ENCODE assay signal across 8 mouse cellular contexts in the genomic region with DNA sequence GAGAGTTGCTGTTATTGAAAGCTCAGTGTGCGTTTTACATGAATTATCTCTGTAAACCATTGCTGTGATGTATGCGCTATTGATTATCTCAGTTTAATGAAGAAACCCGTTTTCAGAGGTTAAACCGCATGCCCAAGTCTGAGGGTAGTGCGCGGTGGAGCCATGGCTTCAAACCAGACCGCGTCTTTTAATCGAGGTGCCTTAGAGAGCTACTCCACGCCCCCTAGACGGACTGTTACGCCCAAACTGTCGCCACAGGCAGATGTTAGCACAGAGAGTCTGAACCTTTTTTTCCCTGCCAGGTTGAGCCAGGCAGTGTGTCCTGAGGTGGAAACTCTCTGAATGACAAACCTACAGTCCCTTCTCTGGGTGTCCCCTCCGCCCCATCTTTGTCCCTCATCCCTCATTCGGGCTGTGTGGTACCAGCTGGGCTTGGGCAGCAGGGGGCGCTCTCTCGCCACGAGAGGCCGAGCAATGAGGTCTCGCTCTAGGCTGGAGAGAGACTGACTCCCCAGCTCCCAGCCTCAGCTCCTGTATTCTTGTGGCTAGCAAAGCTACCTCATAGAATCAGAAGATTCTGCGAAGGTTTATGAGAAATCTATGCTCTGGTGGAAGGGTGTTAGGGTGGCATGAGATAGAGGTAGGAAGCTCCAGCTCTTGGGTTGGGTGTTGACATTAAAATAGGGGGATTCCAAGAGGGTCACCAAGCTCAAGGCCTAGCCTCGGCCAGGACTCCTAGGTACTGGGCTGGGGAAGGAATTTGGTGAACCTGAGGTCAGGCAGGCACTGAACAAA. TPM values are rescaled to one million over a fixed set of nuclear protein-coding genes. Genes with fewer than 3 reads are reported as not detected.
DNase-seq lines count a peak whose midpoint lies in the region; ATAC-seq lines count a peak whose summit lies in the region.

No protein-coding gene starts in this region.

- 11% methylated on average over 22 of the region's 22 CpGs for WGBS in embryonic facial prominence, embryonic 14.5 days
- 17% methylated on average over 22 of the region's 22 CpGs for WGBS in limb, embryonic 13.5 days
- WGBS in midbrain, embryonic 16.5 days = 12% methylated on average over 22 of the region's 22 CpGs

- no peaks in the 10 kb centered on the region for H3K36me3 ChIP-seq in embryonic facial prominence, embryonic 14.5 days (ENCODE audit: control insufficient read depth, insufficient read depth, low read length)
- H3K36me3 ChIP-seq in limb, embryonic 13.5 days = no peaks in the 10 kb centered on the region
- no peaks in the 10 kb centered on the region for H3K36me3 ChIP-seq in midbrain, embryonic 16.5 days (ENCODE audit: control insufficient read depth, insufficient read depth, low read length)

- no peaks in the 10 kb centered on the region for H3K9me3 ChIP-seq in embryonic facial prominence, embryonic 14.5 days (ENCODE audit: control insufficient read depth, low read length)
- H3K9me3 ChIP-seq in limb, embryonic 13.5 days = no peaks in the 10 kb centered on the region
- H3K9me3 ChIP-seq in midbrain, embryonic 16.5 days (replicated peaks; ENCODE audit: control insufficient read depth, low read length, poor library complexity, severe bottlenecking) = no peaks in the 10 kb centered on the region

- H3K4me2 ChIP-seq in embryonic facial prominence, embryonic 14.5 days (ENCODE audit: low read depth, low read length) = peak overlapping the region; percentile 47
- peak overlapping the region; percentile 56 for H3K4me2 ChIP-seq in limb, embryonic 13.5 days (replicated peaks)
- peak overlapping the region; percentile 41 for H3K4me2 ChIP-seq in midbrain, embryonic 16.5 days (ENCODE audit: low read length)

- peak overlapping the region; percentile 19; the same call in 1 of the 2 replicates for H3K4me3 ChIP-seq in embryonic facial prominence, embryonic 14.5 days (ENCODE audit: low read depth, low read length)
- peak overlapping the region; percentile 22 for H3K4me3 ChIP-seq in limb, embryonic 13.5 days
- peak overlapping the region; percentile 12; the same call in 1 of the 2 replicates for H3K4me3 ChIP-seq in midbrain, embryonic 16.5 days (ENCODE audit: low read depth, low read length)

- no peaks in the 10 kb centered on the region for H3K27me3 ChIP-seq in embryonic facial prominence, embryonic 14.5 days (replicated peaks; ENCODE audit: control insufficient read depth, insufficient read depth, low read length)
- H3K27me3 ChIP-seq in limb, embryonic 13.5 days = peaks cover 14% of the 10 kb centered on the region; the same call in 1 of the 2 replicates
- no peaks in the 10 kb centered on the region for H3K27me3 ChIP-seq in midbrain, embryonic 16.5 days (ENCODE audit: control insufficient read depth, insufficient read depth, low read depth, low read length)

- no peak overlapping the region for H3K9ac ChIP-seq in embryonic facial prominence, embryonic 14.5 days (ENCODE audit: low read depth, low read length)
- H3K9ac ChIP-seq in limb, embryonic 13.5 days = no peak overlapping the region
- peak overlapping the region; percentile 47; the same call in 1 of the 2 replicates for H3K9ac ChIP-seq in midbrain, embryonic 16.5 days (ENCODE audit: low read depth, low read length)

- peak; percentile 56 for DNase-seq in 3134 (ENCODE audit: extremely low read depth, insufficient read length, low spot score)
- peak; percentile 91 to 93 for DNase-seq in adrenal gland, postnatal 36 days
- DNase-seq in embryonic facial prominence, embryonic 14.5 days (ENCODE audit: low spot score) = peak; percentile 86
- peak; percentile 68 to 80 for DNase-seq in heart, adult 9 months (ENCODE audit: low spot score in 2 of 2)
- DNase-seq in kidney, adult 9 months = peak; percentile 79
- DNase-seq in spleen, adult 18-20 months = peak; percentile 63 to 84

- no peaks in the 10 kb centered on the region for H3K4me1 ChIP-seq in embryonic facial prominence, embryonic 14.5 days (ENCODE audit: control insufficient read depth, insufficient read depth, low read length)
- peaks cover 26% of the 10 kb centered on the region for H3K4me1 ChIP-seq in limb, embryonic 13.5 days
- peaks cover 20% of the 10 kb centered on the region for H3K4me1 ChIP-seq in midbrain, embryonic 16.5 days (ENCODE audit: control insufficient read depth, insufficient read depth, low read length)

- H3K27ac ChIP-seq in embryonic facial prominence, embryonic 14.5 days (replicated peaks; ENCODE audit: low read depth, low read length) = no peak overlapping the region; the same call in 1 of the 2 replicates
- no peak overlapping the region for H3K27ac ChIP-seq in limb, embryonic 13.5 days
- peak overlapping the region; percentile 53 for H3K27ac ChIP-seq in midbrain, embryonic 16.5 days (ENCODE audit: low read length)

- peak; percentile 92 for ATAC-seq in embryonic facial prominence, embryonic 14.5 days (ENCODE audit: low read depth)
- ATAC-seq in limb, embryonic 13.5 days (ENCODE audit: low FRiP score, low read depth) = peak; percentile 85; the same call in 1 of the 2 replicates
- peak; percentile 93 for ATAC-seq in midbrain, embryonic 16.5 days

RNA-seq across cellular contexts. Expression of a gene that starts 41.7 kb away (rescaled TPM):
- not detected for total RNA-seq in adrenal gland, postnatal 36 days (2021)
- not detected in 2 replicates for polyA plus RNA-seq in embryonic facial prominence, embryonic 14.5 days (2014; fragmentation: Nextera tagmentation; extraction: Ambion mirVana)
- polyA plus RNA-seq in limb, embryonic 13.5 days (2015; fragmentation: Nextera tagmentation; extraction: Ambion mirVana) = 0.11 TPM in 1 of 2 replicates, not detected in the other
- polyA plus RNA-seq in midbrain, embryonic 16.5 days (2015; fragmentation: Nextera tagmentation; extraction: Ambion mirVana) = 0.17 TPM in 1 of 2 replicates, not detected in the other

RNA-seq across cellular contexts. Expression of a gene that starts 48.0 kb away (rescaled TPM):
- total RNA-seq in adrenal gland, postnatal 36 days (2021) = 100 to 1,000 TPM; 151 to 216 TPM
- 55.6 and 59.4 TPM in 2 replicates for polyA plus RNA-seq in embryonic facial prominence, embryonic 14.5 days (2014; fragmentation: Nextera tagmentation; extraction: Ambion mirVana)
- 54.8 and 55.5 TPM in 2 replicates for polyA plus RNA-seq in limb, embryonic 13.5 days (2015; fragmentation: Nextera tagmentation; extraction: Ambion mirVana)
- 65.4 and 66.9 TPM in 2 replicates for polyA plus RNA-seq in midbrain, embryonic 16.5 days (2015; fragmentation: Nextera tagmentation; extraction: Ambion mirVana)
